In the genomic region with DNA sequence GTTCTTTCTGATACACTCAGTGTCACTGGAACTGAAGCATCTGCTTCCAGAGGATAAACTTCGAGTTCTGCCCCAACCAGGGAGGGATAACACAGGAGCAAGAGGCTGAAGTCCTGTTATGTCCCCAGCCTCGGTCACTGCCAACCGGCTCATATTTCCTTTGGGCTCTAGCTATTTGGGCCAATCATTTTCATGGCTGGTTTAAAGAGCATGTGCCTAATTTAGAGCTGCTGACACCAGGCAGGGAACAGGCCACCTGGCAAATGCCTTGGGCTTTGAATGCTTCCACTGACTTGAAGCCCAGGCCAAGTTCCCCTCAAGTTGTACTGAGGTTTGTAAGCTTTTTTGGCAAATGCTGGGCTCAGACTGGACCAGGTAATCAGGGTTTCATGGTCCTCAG, we compare ENCODE assay signal across 13 mouse cellular contexts.
DNase-seq lines count a peak whose midpoint lies in the region; ATAC-seq and TF ChIP-seq lines count a peak whose summit lies in the region.
"Had no signal": no experiment of that assay in that cellular context is flagged by ENCODE, and none has a peak within 500 bp of the region (broad histone marks: within the 10 kb centered on the region; RNA-seq: fewer than 3 reads in every experiment).

No protein-coding gene starts in this region.

- H3K9ac ChIP-seq in stomach, postnatal 0 days (ENCODE audit: low read length) = no peak overlapping the region
- H3K9ac ChIP-seq: limb, embryonic 15.5 days had no signal

- peak; percentile 57 for DNase-seq in embryo, embryonic 10 days (ENCODE audit: low spot score)
- no peak for DNase-seq in embryo, embryonic 9.5 days (ENCODE audit: extremely low spot score)
- DNase-seq in cerebellum, adult 2 months = peak; percentile 15 to 42
- peak; percentile 67 for DNase-seq in forelimb bud, embryonic 11.5 days (ENCODE audit: low read depth, low spot score)
- peak; percentile 7 for DNase-seq in heart, postnatal 4 days
- no peak for DNase-seq in thymus, adult 2 months
- no peak for DNase-seq in stomach, postnatal 0 days (ENCODE audit: low spot score)
- no peak for DNase-seq in layer of hippocampus, adult 18-20 months (ENCODE audit: low spot score in 2 of 2)

- no peaks in the 10 kb centered on the region for H3K9me3 ChIP-seq in stomach, postnatal 0 days (ENCODE audit: control insufficient read depth, low read length)
- H3K9me3 ChIP-seq: limb, embryonic 15.5 days had no signal

- H3K27me3 ChIP-seq in cerebellum, adult 2 months (ENCODE audit: control insufficient read depth, insufficient read depth, low read length) = no peaks in the 10 kb centered on the region
- no peaks in the 10 kb centered on the region for H3K27me3 ChIP-seq in thymus, adult 2 months (ENCODE audit: control insufficient read depth, insufficient read depth, low read length)
- no peaks in the 10 kb centered on the region for H3K27me3 ChIP-seq in stomach, postnatal 0 days (ENCODE audit: control insufficient read depth, insufficient read depth, low read length)
- H3K27me3 ChIP-seq: limb, embryonic 15.5 days had no signal

- 11% methylated on average over 3 of the region's 3 CpGs for WGBS in cerebellum, adult 2 months
- 95% methylated on average over 3 of the region's 3 CpGs for WGBS in thymus, adult 2 months
- 43% methylated on average over 3 of the region's 3 CpGs for WGBS in stomach, postnatal 0 days

- TF ChIP-seq POLR2A in cerebellum, adult 2 months (IDR thresholded peaks at IDR 0.05; ENCODE audit: borderline replicate concordance, insufficient read depth, low read length) = no peak
- TF ChIP-seq POLR2A in thymus, adult 2 months (IDR thresholded peaks at IDR 0.05; ENCODE audit: control insufficient read depth, extremely low read depth, insufficient read depth, low read length, poor library complexity) = no peak

- H3K4me3 ChIP-seq in cerebellum, adult 2 months (replicated peaks; ENCODE audit: insufficient read depth, low read depth, low read length) = no peak overlapping the region
- no peak overlapping the region for H3K4me3 ChIP-seq in thymus, adult 2 months (ENCODE audit: control insufficient read depth, insufficient read depth, low read length)
- H3K4me3 ChIP-seq in stomach, postnatal 0 days (ENCODE audit: low read depth, low read length) = no peak overlapping the region
- H3K4me3 ChIP-seq: limb, embryonic 15.5 days had no signal

- no peak overlapping the region for H3K27ac ChIP-seq in cerebellum, adult 2 months (ENCODE audit: insufficient read depth, low read length)
- no peak overlapping the region for H3K27ac ChIP-seq in thymus, adult 2 months (ENCODE audit: control insufficient read depth, insufficient read depth, low read length)
- no peak overlapping the region for H3K27ac ChIP-seq in stomach, postnatal 0 days (replicated peaks)
- H3K27ac ChIP-seq: limb, embryonic 15.5 days had no signal

- no peak for TF ChIP-seq CTCF in cerebellum, adult 2 months (IDR thresholded peaks at IDR 0.05; ENCODE audit: borderline replicate concordance, insufficient read depth, low read depth, low read length)
- no peak for TF ChIP-seq CTCF in thymus, adult 2 months (IDR thresholded peaks at IDR 0.05; ENCODE audit: borderline replicate concordance, control insufficient read depth, extremely low read depth, insufficient read depth, low read length, poor library complexity)
- TF ChIP-seq CTCF in stomach, postnatal 0 days (IDR thresholded peaks at IDR 0.05; ENCODE audit: low read depth) = no peak

- ATAC-seq in stomach, postnatal 0 days (ENCODE audit: low FRiP score, low TSS enrichment) = no peak
- ATAC-seq: forebrain, embryonic 16.5 days; intestine, embryonic 16.5 days; lung, postnatal 0 days had no signal

- H3K4me2 ChIP-seq in stomach, postnatal 0 days (replicated peaks; ENCODE audit: low read depth) = no peak overlapping the region
- H3K4me2 ChIP-seq: limb, embryonic 15.5 days; midbrain, embryonic 11.5 days had no signal

- H3K4me1 ChIP-seq in cerebellum, adult 2 months (ENCODE audit: control insufficient read depth, insufficient read depth, low read length) = no peaks in the 10 kb centered on the region
- H3K4me1 ChIP-seq in thymus, adult 2 months (replicated peaks; ENCODE audit: control insufficient read depth, insufficient read depth, low read length) = no peaks in the 10 kb centered on the region
- no peaks in the 10 kb centered on the region for H3K4me1 ChIP-seq in stomach, postnatal 0 days (replicated peaks; ENCODE audit: control insufficient read depth, insufficient read depth)
- H3K4me1 ChIP-seq: limb, embryonic 15.5 days had no signal

- no peaks in the 10 kb centered on the region for H3K36me3 ChIP-seq in thymus, adult 2 months (ENCODE audit: control insufficient read depth, insufficient read depth, low read length)
- no peaks in the 10 kb centered on the region for H3K36me3 ChIP-seq in stomach, postnatal 0 days (ENCODE audit: control insufficient read depth, insufficient read depth, low read length)
- H3K36me3 ChIP-seq: limb, embryonic 15.5 days had no signal

- TF ChIP-seq EP300 in stomach, postnatal 0 days (optimal IDR thresholded peaks at IDR 0.05) = no peak

Comparison
In these comparisons a context has a peak if more than half of its experiments do, and no peak if none do; other contexts are left out.
1. DNase-seq: peak in embryo, embryonic 10 days (single experiment), cerebellum, adult 2 months (2 of 2), forelimb bud, embryonic 11.5 days (single experiment) and heart, postnatal 4 days (single experiment); none in embryo, embryonic 9.5 days (single experiment), thymus, adult 2 months (single experiment), stomach, postnatal 0 days (single experiment) and layer of hippocampus, adult 18-20 months (0 of 2).